Mouse (Mus musculus): ENCODE measurements around the gene Nr1h2.

Gene Nr1h2

DNA sequence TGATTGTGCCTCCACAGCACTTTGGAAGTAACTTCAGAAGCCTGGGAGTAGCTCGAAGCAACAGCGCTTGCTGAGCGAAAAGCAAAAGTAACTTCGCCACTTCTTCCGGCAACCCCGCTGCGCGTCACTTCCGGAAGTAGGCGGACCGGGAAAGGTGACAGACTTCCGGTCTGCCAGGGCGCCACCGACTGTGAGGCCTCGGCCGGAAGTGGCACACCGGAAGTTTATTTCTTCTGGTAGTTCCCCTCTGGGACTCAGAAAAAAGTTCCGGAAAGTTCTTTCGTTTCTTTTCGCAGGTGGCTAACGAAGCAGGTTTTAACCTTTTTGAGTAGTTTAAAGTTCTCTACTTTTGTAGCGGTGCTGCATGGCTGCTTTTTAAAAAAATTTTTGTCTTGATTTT, at the start of gene Nr1h2:
Nr1h2 (minus strand) TSS at position 126 of the 400 bp plus-strand sequence.
- peak; percentile 95 for DNase-seq (ENCODE audit: low read depth, low spot score)

- no peak for DNase-seq (ENCODE audit: low read depth, low spot score)
Observed at GRCm38 (mm10) chr7:44603186-44603855, 49.6 kb upstream of the Nr1h2 start.

DNA sequence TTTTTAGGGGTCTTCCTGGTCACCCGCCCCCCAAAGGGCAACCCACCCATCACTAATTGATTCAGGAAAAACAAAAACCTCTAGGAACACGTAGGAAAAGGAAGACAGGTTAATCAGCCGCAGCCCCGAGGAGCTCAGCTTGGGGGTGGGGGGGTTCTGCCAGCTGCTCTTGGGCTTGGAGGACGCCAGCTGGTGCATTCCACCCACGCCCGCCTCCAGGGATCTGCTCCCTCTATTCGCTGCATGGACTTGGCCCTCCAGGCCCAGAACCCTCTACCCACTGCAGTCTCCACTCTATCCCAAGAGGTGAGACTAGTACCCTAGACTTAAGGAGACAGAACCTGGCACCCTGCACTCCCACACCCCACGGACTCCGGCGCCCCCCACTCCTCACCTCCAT, 48.7 kb upstream of the Nr1h2 start:
- no peak for DNase-seq (ENCODE audit: low read depth, low spot score)

GRCm38 (mm10) chr7:44601646-44602045, 47.9 kb upstream of the Nr1h2 start:
- no peak for DNase-seq (ENCODE audit: low read depth, low spot score)

GRCm38 (mm10) chr7:44600691-44601262, 47.0 kb upstream of the Nr1h2 start:
- no peak for DNase-seq (ENCODE audit: low read depth, low spot score)

GRCm38 (mm10) chr7:44598336-44598735, 44.6 kb upstream of the Nr1h2 start:
- no peak for DNase-seq (ENCODE audit: low read depth, low spot score)

DNA sequence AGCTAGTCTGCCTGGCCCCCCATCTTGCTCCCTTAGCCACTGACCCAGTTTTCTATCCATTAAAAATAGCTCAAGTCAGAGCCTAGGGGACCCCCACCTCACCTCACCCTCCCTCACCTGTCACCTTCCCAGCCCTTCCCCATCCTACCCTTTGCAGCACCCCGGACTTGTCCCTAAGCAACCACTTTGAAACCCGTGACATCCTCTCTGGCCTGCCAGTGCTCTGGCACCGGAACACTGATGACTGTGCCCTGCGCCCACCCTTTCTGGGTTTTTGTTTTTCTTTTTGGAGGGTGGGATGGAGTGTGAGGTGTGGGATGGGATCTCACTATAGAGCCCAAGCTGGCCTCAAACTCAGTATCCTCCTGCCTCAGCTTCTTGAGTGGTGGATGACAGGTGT, 43.9 kb upstream of the Nr1h2 start:
- DNase-seq (ENCODE audit: low read depth, low spot score) = no peak

DNA sequence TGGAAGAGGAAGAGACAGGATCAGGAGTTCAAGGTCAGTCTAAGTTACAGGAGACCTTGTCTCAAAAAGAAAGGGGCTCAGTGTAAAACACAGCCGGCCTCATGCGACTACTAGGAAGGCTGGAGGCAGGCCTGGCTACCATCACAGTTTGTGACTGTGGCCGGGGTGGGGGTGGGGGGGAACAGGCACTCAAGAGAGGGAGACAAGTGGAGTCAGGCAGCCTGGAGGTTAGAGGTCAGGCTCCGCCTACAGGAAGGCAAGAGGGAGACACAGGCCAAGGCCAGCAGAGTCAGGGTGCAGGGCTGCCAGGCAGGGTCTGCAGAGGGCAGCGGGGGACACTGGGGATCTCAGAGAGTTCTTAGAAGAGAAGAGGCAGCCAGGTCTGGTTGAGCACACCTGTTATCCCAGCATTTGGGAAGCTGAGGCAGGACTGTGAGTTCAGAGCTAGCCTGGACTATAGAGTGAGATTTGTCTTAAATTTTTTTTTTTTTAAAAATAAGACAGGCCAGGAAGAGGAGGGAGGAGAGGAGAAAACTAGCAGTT, 43.3 kb upstream of the Nr1h2 start:
- DNase-seq (ENCODE audit: low read depth, low spot score) = no peak

DNA sequence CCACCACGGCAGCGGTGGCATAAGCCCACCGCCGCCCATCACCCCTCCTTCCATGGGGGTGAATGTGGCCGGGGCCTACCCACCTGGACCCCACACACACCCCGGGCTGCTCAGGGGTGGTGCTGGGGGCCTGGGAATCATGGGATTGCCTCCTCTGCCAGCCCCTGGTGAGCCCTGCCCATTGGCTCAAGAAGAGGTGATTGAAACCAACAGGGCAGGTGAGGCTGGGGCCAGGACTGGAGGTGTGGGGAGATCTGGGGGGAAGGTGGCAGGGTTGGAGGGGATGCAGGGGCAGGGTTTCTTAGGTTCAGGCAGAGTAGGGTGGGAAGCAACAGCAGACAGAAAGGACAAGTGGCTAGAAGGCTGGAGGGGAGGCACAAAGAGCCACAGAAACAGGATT, 42.3 kb upstream of the Nr1h2 start:
- no peak for DNase-seq (ENCODE audit: low read depth, low spot score)

DNA sequence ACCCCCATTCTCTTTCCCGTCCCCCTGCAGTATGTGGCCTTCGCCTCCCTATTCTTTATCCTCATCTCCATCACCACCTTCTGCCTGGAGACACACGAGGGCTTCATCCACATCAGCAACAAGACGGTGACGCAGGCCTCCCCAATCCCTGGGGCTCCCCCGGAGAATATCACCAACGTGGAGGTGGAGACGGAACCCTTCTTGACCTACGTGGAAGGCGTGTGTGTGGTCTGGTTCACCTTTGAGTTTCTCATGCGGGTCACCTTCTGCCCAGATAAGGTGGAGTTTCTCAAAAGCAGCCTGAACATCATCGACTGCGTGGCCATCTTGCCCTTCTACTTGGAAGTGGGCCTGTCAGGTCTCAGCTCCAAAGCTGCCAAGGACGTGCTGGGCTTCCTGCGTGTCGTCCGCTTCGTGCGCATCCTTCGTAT, 41.4 kb upstream of the Nr1h2 start:
- DNase-seq (ENCODE audit: low read depth, low spot score) = no peak

GRCm38 (mm10) chr7:44594291-44594690, 40.5 kb upstream of the Nr1h2 start:
- DNase-seq (ENCODE audit: low read depth, low spot score) = no peak

DNA sequence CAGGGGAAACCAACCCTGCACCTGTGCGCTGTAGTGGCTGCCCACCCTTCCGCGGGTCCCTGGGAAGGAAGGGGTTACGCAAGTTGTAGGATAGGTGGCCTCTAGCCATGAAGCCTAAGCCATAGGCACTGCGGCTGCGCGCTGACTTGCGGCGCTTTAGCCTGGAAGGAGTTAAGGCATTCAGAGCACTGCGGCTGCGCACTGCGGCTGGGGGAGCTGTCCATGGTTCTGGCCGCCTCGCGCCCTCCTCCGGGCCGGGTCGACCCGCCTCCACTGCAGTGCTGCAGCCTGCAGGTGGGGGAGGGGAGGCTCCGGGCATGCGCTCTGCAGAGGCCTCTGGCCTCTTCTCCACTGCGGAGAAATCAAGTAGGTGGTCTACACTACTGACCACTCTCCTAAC, 40.0 kb upstream of the Nr1h2 start:
- DNase-seq (ENCODE audit: low read depth, low spot score) = peak; percentile 34

DNA sequence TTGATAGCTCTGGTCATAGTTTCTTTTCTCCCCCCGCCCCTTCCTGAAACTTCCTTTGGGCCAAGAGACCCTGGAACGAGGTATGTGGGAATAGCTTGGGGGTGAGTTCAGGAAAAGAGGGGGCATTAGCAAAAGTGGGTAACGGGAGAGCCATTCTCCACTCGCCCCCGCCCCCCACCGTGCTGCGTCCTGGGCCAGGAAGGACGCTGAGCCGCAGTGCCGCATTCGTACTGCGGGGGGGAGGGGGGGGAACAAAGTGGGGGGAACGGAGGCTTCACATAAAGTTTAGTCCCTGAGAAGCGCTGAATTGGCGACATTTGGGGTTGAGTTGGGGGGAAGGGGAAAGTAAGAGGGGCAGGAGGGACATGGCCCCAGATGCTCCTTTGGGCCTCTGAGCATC, 39.3 kb upstream of the Nr1h2 start:
- DNase-seq (ENCODE audit: low read depth, low spot score) = no peak

- no peak for DNase-seq (ENCODE audit: low read depth, low spot score)
Observed at GRCm38 (mm10) chr7:44591348-44592116, 37.8 kb upstream of the Nr1h2 start.

GRCm38 (mm10) chr7:44590402-44591347, 36.9 kb upstream of the Nr1h2 start, which contains the start of gene Kcnc3:
Gene Kcnc3, plus strand, starts transcription at chr7:44590664.
- DNase-seq (ENCODE audit: low read depth, low spot score) = peak; percentile 92

- no peak for DNase-seq (ENCODE audit: low read depth, low spot score)
Observed at GRCm38 (mm10) chr7:44589946-44590345, 36.2 kb upstream of the Nr1h2 start.

DNA sequence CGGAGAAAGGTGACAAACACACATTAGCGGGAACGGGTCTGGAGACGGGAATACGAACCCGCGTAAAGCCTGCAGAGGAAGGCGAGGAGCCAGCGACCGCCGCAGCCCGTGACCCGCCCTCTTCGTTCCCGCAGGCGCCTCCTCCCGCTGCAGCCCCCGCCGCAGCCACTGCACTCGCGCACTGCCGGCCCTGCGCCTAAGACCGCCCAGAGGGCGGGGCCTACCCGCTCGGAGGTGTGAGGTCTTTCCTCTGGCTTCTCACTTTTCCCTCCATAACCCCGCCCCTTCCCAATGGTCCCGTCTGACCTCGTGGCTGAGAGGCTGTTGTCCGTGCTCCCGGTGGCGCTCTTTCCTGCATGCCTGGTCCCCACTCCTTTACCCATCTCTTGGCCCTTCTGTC, 35.4 kb upstream of the Nr1h2 start:
- peak; percentile 68 for DNase-seq (ENCODE audit: low read depth, low spot score)

DNA sequence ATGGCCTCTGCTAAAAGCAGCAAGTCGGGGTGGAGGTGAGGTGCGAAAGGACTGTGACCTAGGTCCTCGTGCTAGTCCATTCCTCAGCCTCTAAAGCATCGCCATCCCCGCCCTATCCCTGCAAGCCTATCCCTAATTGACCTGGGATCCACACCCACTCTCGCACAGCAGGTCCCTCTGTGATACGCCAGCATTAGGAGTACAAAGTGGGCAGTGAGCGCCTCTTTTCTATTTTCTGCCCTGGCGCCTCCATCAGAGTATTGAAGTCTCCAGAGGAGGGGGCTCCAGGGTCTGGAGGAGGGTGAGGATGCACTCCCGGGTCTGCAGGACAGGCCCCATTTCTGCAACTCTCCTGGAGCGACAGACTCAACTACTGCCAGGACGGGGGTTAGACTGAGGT, 34.6 kb upstream of the Nr1h2 start:
- DNase-seq (ENCODE audit: low read depth, low spot score) = no peak

GRCm38 (mm10) chr7:44587676-44588075, 33.9 kb upstream of the Nr1h2 start:
- DNase-seq (ENCODE audit: low read depth, low spot score) = no peak

DNA sequence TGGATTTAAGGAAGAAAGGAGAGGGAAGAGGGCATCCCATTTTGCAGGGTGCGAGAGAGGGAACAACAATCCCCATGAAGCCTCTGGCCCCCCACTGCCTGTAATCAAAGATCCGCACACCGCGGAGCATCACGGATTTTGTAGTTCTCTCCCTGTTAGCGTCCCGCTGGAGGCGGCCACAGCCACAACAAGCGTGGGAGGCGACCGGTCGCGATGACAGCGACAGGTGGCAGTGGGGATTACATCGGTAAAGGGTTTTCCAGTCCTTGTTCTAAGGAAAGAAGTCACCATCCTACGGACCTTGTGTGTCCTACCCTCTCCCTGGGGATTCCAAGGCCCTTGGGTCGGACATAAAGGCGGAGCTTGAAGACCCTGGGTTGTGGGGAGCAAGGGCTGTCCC, 33.2 kb upstream of the Nr1h2 start:
- peak; percentile 15 for DNase-seq (ENCODE audit: low read depth, low spot score)

- no peak for DNase-seq (ENCODE audit: low read depth, low spot score)
Observed at GRCm38 (mm10) chr7:44586518-44586917, 32.8 kb upstream of the Nr1h2 start.
